Mouse (Mus musculus) MEL (cell line): ENCODE measurements around the gene Inpp5b. TPM values are rescaled to one million over a fixed set of nuclear protein-coding genes. Genes with fewer than 3 reads are reported as not detected.

ENCODE experiments used
- DNase-seq: peaks from one replicate; pipeline ENCODE4 v3.0.0; 2011; ENCODE audit warnings: low read depth, low spot score
- H3K27ac ChIP-seq: 2 replicates; pipeline ENCODE4 v1.5.1; 2012; ENCODE audit warnings: low read depth, mild to moderate bottlenecking, control low read depth, low read length, moderate library complexity; ENCODE audit not compliant: control insufficient read depth
- H3K27me3 ChIP-seq, 2 experiments: fragments of 150-350 bp in 1 of 2; sonication (generic) in 1 of 2; 2 replicates each; pipeline ENCODE4 v1.6.1; 2012; ENCODE audit warnings: low read length in 2 of 2, mild to moderate bottlenecking in 2 of 2, improper control_type of control experiment in 1 of 2, moderate library complexity in 1 of 2; ENCODE audit not compliant: insufficient read depth in 2 of 2, control insufficient read depth in 1 of 2
- H3K36me3 ChIP-seq, 2 experiments: 2 replicates each; pipeline ENCODE4 v1.6.1; 2012 to 2014; ENCODE audit warnings: low read length in 2 of 2, improper control_type of control experiment in 1 of 2, inconsistent platforms in 1 of 2, mild to moderate bottlenecking in 1 of 2; ENCODE audit not compliant: insufficient read depth in 2 of 2, control insufficient read depth in 1 of 2
- H3K4me1 ChIP-seq, 2 experiments: fragments of 150-350 bp in 1 of 2; sonication (generic) in 1 of 2; 2 replicates each; pipeline ENCODE4 v1.6.1; 2012; ENCODE audit warnings: low read length in 2 of 2, improper control_type of control experiment in 1 of 2, mild to moderate bottlenecking in 1 of 2; ENCODE audit not compliant: insufficient read depth in 2 of 2, control insufficient read depth in 1 of 2
- H3K4me3 ChIP-seq, 2 experiments: fragments of 150-350 bp in 1 of 2; sonication (generic) in 1 of 2; 2 replicates each; pipeline ENCODE4 v1.5.1; 2012; ENCODE audit warnings: low read depth in 2 of 2, low read length in 2 of 2, mild to moderate bottlenecking in 2 of 2, moderate library complexity in 2 of 2, control low read depth in 1 of 2, improper control_type of control experiment in 1 of 2; ENCODE audit not compliant: control insufficient read depth in 1 of 2, insufficient read depth in 1 of 2
- H3K79me2 ChIP-seq: 2 replicates; pipeline ENCODE4 v1.6.1; 2012; ENCODE audit warnings: mild to moderate bottlenecking, low read length, moderate library complexity; ENCODE audit not compliant: control insufficient read depth, poor library complexity, insufficient read depth
- H3K9ac ChIP-seq: 2 replicates; pipeline ENCODE4 v1.6.1; 2012; ENCODE audit warnings: low read depth, mild to moderate bottlenecking, control low read depth, low read length, moderate library complexity; ENCODE audit not compliant: control insufficient read depth, poor library complexity, severe bottlenecking
- H3K9me3 ChIP-seq: fragments of 150-350 bp; sonication (generic); replicated peaks from 2 replicates; pipeline ENCODE4 v1.6.1; 2012; ENCODE audit warnings: mild to moderate bottlenecking, low read length, improper control_type of control experiment, moderate library complexity; ENCODE audit not compliant: insufficient read depth
- BHLHE40 ChIP-seq: IDR thresholded peaks from 2 replicates; pipeline ENCODE4 v1.6.1; 2012; ENCODE audit warnings: low read depth, mild to moderate bottlenecking, inconsistent platforms, low read length, improper control_type of control experiment, borderline replicate concordance
- CHD1 ChIP-seq: IDR thresholded peaks from 2 replicates; pipeline ENCODE4 v1.6.1; 2012; ENCODE audit warnings: low read depth, mild to moderate bottlenecking, inconsistent platforms, low read length, improper control_type of control experiment
- CTCF ChIP-seq, 3 experiments: IDR thresholded peaks in 2 of 3; conservative IDR thresholded peaks in 1 of 3; 2 replicates each; pipeline ENCODE4 v1.5.1; 2011 to 2012; ENCODE audit warnings: low read length in 3 of 3, low read depth in 2 of 3, mild to moderate bottlenecking in 2 of 3, improper control_type of control experiment in 1 of 3, inconsistent platforms in 1 of 3, mixed read lengths in 1 of 3, moderate library complexity in 1 of 3; ENCODE audit not compliant: control insufficient read depth in 1 of 3, insufficient read depth in 1 of 3, poor library complexity in 1 of 3, severe bottlenecking in 1 of 3
- E2F4 ChIP-seq: IDR thresholded peaks from 2 replicates; pipeline ENCODE4 v1.6.1; 2011; ENCODE audit warnings: low read depth, low read length, improper control_type of control experiment, borderline replicate concordance
- ELF1 ChIP-seq: IDR thresholded peaks from 2 replicates; pipeline ENCODE4 v1.6.1; 2014; ENCODE audit warnings: low read depth, mild to moderate bottlenecking, inconsistent platforms, low read length, improper control_type of control experiment, moderate library complexity
- EP300 ChIP-seq, 2 experiments: IDR thresholded peaks; 2 replicates each; pipeline ENCODE4 v1.6.1; 2011; ENCODE audit warnings: improper control_type of control experiment in 2 of 2, low read length in 2 of 2, low read depth in 1 of 2, mild to moderate bottlenecking in 1 of 2
- ETS1 ChIP-seq: IDR thresholded peaks from 2 replicates; pipeline ENCODE4 v1.6.1; 2012; ENCODE audit warnings: low read depth, mild to moderate bottlenecking, inconsistent platforms, low read length, improper control_type of control experiment, moderate library complexity
- GATA1 ChIP-seq: IDR thresholded peaks from 2 replicates; pipeline ENCODE4 v1.6.1; 2011; ENCODE audit warnings: low read depth, low read length, improper control_type of control experiment
- HCFC1 ChIP-seq: IDR thresholded peaks from 2 replicates; pipeline ENCODE4 v1.6.1; 2012; ENCODE audit warnings: low read depth, mild to moderate bottlenecking, inconsistent platforms, low read length, improper control_type of control experiment, moderate library complexity
- JUND ChIP-seq: IDR thresholded peaks from 2 replicates; pipeline ENCODE4 v1.6.1; 2011; ENCODE audit warnings: low read depth, mild to moderate bottlenecking, improper control_type of control experiment, low read length
- KAT2A ChIP-seq: conservative IDR thresholded peaks from 2 replicates; pipeline ENCODE4 v1.6.1; 2012; ENCODE audit warnings: low read depth, low read length, improper control_type of control experiment, inconsistent platforms
- MXI1 ChIP-seq: IDR thresholded peaks from 2 replicates; pipeline ENCODE4 v1.6.1; 2011; ENCODE audit warnings: mild to moderate bottlenecking, low read depth, low read length, improper control_type of control experiment
- MYC ChIP-seq: IDR thresholded peaks from 2 replicates; pipeline ENCODE4 v1.6.1; 2011; ENCODE audit warnings: low read depth, mild to moderate bottlenecking, low read length, improper control_type of control experiment, moderate library complexity
- POLR2A ChIP-seq, 2 experiments: IDR thresholded peaks; 2 replicates each; pipeline ENCODE4 v1.6.1; 2011 to 2012; ENCODE audit warnings: low read length in 2 of 2, mild to moderate bottlenecking in 2 of 2, control low read depth in 1 of 2, improper control_type of control experiment in 1 of 2, low read depth in 1 of 2, moderate library complexity in 1 of 2; ENCODE audit not compliant: control insufficient read depth in 1 of 2, insufficient read depth in 1 of 2, poor library complexity in 1 of 2
- RCOR1 ChIP-seq: IDR thresholded peaks from 2 replicates; pipeline ENCODE4 v1.6.1; 2012; ENCODE audit warnings: low read depth, mild to moderate bottlenecking, inconsistent platforms, low read length, improper control_type of control experiment
- SIN3A ChIP-seq: IDR thresholded peaks from 2 replicates; pipeline ENCODE4 v1.6.1; 2012; ENCODE audit warnings: low read length, improper control_type of control experiment, inconsistent platforms
- SMC3 ChIP-seq: IDR thresholded peaks from 2 replicates; pipeline ENCODE4 v1.6.1; 2011; ENCODE audit warnings: low read depth, low read length, improper control_type of control experiment
- TAL1 ChIP-seq: IDR thresholded peaks from 2 replicates; pipeline ENCODE4 v1.6.1; 2012; ENCODE audit warnings: mild to moderate bottlenecking, inconsistent platforms, low read length, moderate library complexity, mixed read lengths
- TBP ChIP-seq: IDR thresholded peaks from 2 replicates; pipeline ENCODE4 v1.8.0; 2011; ENCODE audit warnings: low read depth, low read length, improper control_type of control experiment
- TCF12 ChIP-seq: IDR thresholded peaks from 2 replicates; pipeline ENCODE4 v1.6.1; 2014; ENCODE audit warnings: low read depth, mild to moderate bottlenecking, inconsistent platforms, low read length, improper control_type of control experiment, moderate library complexity
- UBTF ChIP-seq: IDR thresholded peaks from 2 replicates; pipeline ENCODE4 v1.6.1; 2012; ENCODE audit warnings: low read depth, mild to moderate bottlenecking, inconsistent platforms, low read length, improper control_type of control experiment, moderate library complexity, borderline replicate concordance; ENCODE audit not compliant: insufficient read depth
- ZC3H11A ChIP-seq: IDR thresholded peaks from 2 replicates; pipeline ENCODE4 v1.6.1; 2012; ENCODE audit warnings: low read depth, mild to moderate bottlenecking, inconsistent platforms, low read length, improper control_type of control experiment
- ZKSCAN1 ChIP-seq: IDR thresholded peaks from 2 replicates; pipeline ENCODE4 v1.6.1; 2012; ENCODE audit warnings: low read depth, mild to moderate bottlenecking, inconsistent platforms, low read length, improper control_type of control experiment, moderate library complexity
- ZMIZ1 ChIP-seq: IDR thresholded peaks from 2 replicates; pipeline ENCODE4 v1.6.1; 2012; ENCODE audit warnings: low read depth, mild to moderate bottlenecking, inconsistent platforms, low read length, improper control_type of control experiment, moderate library complexity
- ZNF384 ChIP-seq: IDR thresholded peaks from 2 replicates; pipeline ENCODE4 v1.6.1; 2012; ENCODE audit warnings: low read depth, mild to moderate bottlenecking, inconsistent platforms, low read length, improper control_type of control experiment
- polyA plus RNA-seq, 2 experiments: library from polyadenylated mRNA; stranded (reverse) in 1 of 2; unstranded in 1 of 2; fragments of >175 nt in 1 of 2; fragments of >200 nt in 1 of 2; gene quantifications; 2 replicates each; pipeline versions ENCODE4 v1.2.1 to v1.2.4; 2012; ENCODE audit warnings: low replicate concordance in 2 of 2, low read depth in 1 of 2; ENCODE audit not compliant: insufficient read length in 2 of 2, insufficient read depth in 1 of 2, missing spikeins in 1 of 2
- total RNA-seq: library from RNA; depleted of rRNA; stranded (reverse); fragments of 300-350 nt; gene quantifications from 2 replicates; pipeline ENCODE4 v1.2.3, GENCODE M21; 2012

The Inpp5b gene
- total and polyA plus RNA-seq, 3 experiments = 28.6 to 52.5 TPM; not detected in 1

- Histone ChIP-seq H3K4me1 (peaks cover 37 to 82% of the 10 kb centered on the region in 2 experiments), H3K27ac (no peak overlapping the region)
Observed at GRCm38 (mm10) chr4:124770624-124771023, 29.0 kb downstream of the Inpp5b start.

GRCm38 (mm10) chr4:124772125-124772524 lies 30.5 kb downstream of the Inpp5b start:
- H3K4me1 ChIP-seq = peaks cover 33 to 67% of the 10 kb centered on the region in 2 experiments
- no peaks in the 10 kb centered on the region for H3K9me3 ChIP-seq
- H3K27me3 ChIP-seq = no peaks in the 10 kb centered on the region
- H3K4me3 ChIP-seq = no peak overlapping the region
- H3K79me2 ChIP-seq = peaks cover 33% of the 10 kb centered on the region
- DNase-seq = peak; percentile 90
- H3K36me3 ChIP-seq = peaks cover 0 to 65% of the 10 kb centered on the region in 2 experiments; a peak in 3 of 4 replicates
- TF ChIP-seq ZMIZ1 = no peak
- peak; percentile 64; the same call in 1 of the 2 replicates for TF ChIP-seq MYC
- peak; percentile 82 for TF ChIP-seq ELF1
- no peak for TF ChIP-seq POLR2A (IDR thresholded peaks at IDR 0.05; ENCODE audit: control insufficient read depth in 1 of 2, insufficient read depth in 1 of 2, low read depth in 1 of 2, low read length in 2 of 2, poor library complexity in 1 of 2)
- peak; percentile 89 for TF ChIP-seq TCF12
- TF ChIP-seq TAL1 = peak; percentile 95
- peak; percentile 91 for TF ChIP-seq RCOR1
- TF ChIP-seq SIN3A = peak; percentile 86
- peak; percentile 94 for TF ChIP-seq GATA1
- TF ChIP-seq ZKSCAN1 = no peak
- TF ChIP-seq EP300 (IDR thresholded peaks at IDR 0.05; ENCODE audit: low read depth in 1 of 2, low read length in 2 of 2) = peak; percentile 87 to 90
- TF ChIP-seq TBP = peak; percentile 83; the same call in 1 of the 2 replicates
- TF ChIP-seq SMC3 = no peak
- TF ChIP-seq ZNF384 = peak; percentile 50
- TF ChIP-seq MXI1 = peak; percentile 64
- no peak for TF ChIP-seq CHD1
- TF ChIP-seq HCFC1 = peak; percentile 53; the same call in 1 of the 2 replicates
- peak; percentile 93 for TF ChIP-seq ETS1
- TF ChIP-seq UBTF = no peak
- peak overlapping the region; percentile 74 for H3K27ac ChIP-seq
- no peak overlapping the region; the same call in 1 of the 2 replicates for H3K9ac ChIP-seq

More at GRCm38 (mm10) chr4:124770624-124771023, 29.0 kb downstream of the Inpp5b start:
- Histone ChIP-seq H3K9me3 (no peaks in the 10 kb centered on the region), H3K27me3 (no peaks in the 10 kb centered on the region), H3K9ac (no peak overlapping the region), H3K4me3 (no peak overlapping the region), H3K79me2 (peaks cover 33% of the 10 kb centered on the region), H3K36me3 (peaks cover 0 to 78% of the 10 kb centered on the region in 2 experiments; a peak in 3 of 4 replicates)
- no peak for DNase-seq
- TF ChIP-seq ZMIZ1 = no peak
- TF ChIP-seq ZC3H11A = no peak
- no peak for TF ChIP-seq MXI1
- no peak for TF ChIP-seq SIN3A
- no peak for TF ChIP-seq E2F4
- TF ChIP-seq RCOR1 = no peak
- TF ChIP-seq KAT2A = no peak
- TF ChIP-seq JUND = no peak
- peak in 1 of 3 experiments; percentile 6; a peak in 1 of 6 replicates for TF ChIP-seq CTCF (IDR thresholded peaks at IDR 0.05 in 2 of 3, conservative IDR thresholded peaks at IDR 0.05 in 1 of 3; ENCODE audit: control insufficient read depth in 1 of 3, insufficient read depth in 1 of 3, low read depth in 2 of 3, low read length in 3 of 3, poor library complexity in 1 of 3, severe bottlenecking in 1 of 3)
- 0 out of 2 replicates have a peak, but pooled peaks have one; percentile 12 for TF ChIP-seq MYC
- peak; percentile 40; the same call in 1 of the 2 replicates for TF ChIP-seq BHLHE40
